Mouse (Mus musculus) lung, postnatal 0 days (tissue): ENCODE data around the gene Intu.
A peak's percentile ranks its signal among the peaks of the same experiment; 100 is the strongest.

Source experiments
- CTCF ChIP-seq: IDR thresholded peaks from 2 replicates; pipeline ENCODE4 v1.5.1; 2016; ENCODE audit warnings: antibody characterized with exemption, mild to moderate bottlenecking
- EP300 ChIP-seq: IDR thresholded peaks from 2 replicates; pipeline ENCODE4 v1.6.1; 2016; ENCODE audit warnings: antibody characterized with exemption, mild to moderate bottlenecking, control low read depth

GRCm38 (mm10) chr3:40491742-40492141 lies 39.3 kb upstream of the Intu start:
- peak; percentile 43 for TF ChIP-seq CTCF
- TF ChIP-seq EP300 = no peak
